Mouse (Mus musculus) MEL (cell line): ENCODE data around the gene Endou.

Experiments
- CTCF ChIP-seq, 3 experiments: IDR thresholded peaks in 2 of 3; conservative IDR thresholded peaks in 1 of 3; 2 replicates each; pipeline ENCODE4 v1.5.1; 2011 to 2012; ENCODE audit warnings: low read length in 3 of 3, low read depth in 2 of 3, mild to moderate bottlenecking in 2 of 3, improper control_type of control experiment in 1 of 3, inconsistent platforms in 1 of 3, mixed read lengths in 1 of 3, moderate library complexity in 1 of 3; ENCODE audit not compliant: control insufficient read depth in 1 of 3, insufficient read depth in 1 of 3, poor library complexity in 1 of 3, severe bottlenecking in 1 of 3
- GATA1 ChIP-seq: IDR thresholded peaks from 2 replicates; pipeline ENCODE4 v1.6.1; 2011; ENCODE audit warnings: low read depth, low read length, improper control_type of control experiment
- HCFC1 ChIP-seq: IDR thresholded peaks from 2 replicates; pipeline ENCODE4 v1.6.1; 2012; ENCODE audit warnings: low read depth, mild to moderate bottlenecking, inconsistent platforms, low read length, improper control_type of control experiment, moderate library complexity
- MAFK ChIP-seq: IDR thresholded peaks from 2 replicates; pipeline ENCODE4 v1.6.1; 2011; ENCODE audit warnings: low read depth, mild to moderate bottlenecking, low read length, improper control_type of control experiment, borderline replicate concordance
- POLR2A ChIP-seq, 2 experiments: IDR thresholded peaks; 2 replicates each; pipeline ENCODE4 v1.6.1; 2011 to 2012; ENCODE audit warnings: low read length in 2 of 2, mild to moderate bottlenecking in 2 of 2, control low read depth in 1 of 2, improper control_type of control experiment in 1 of 2, low read depth in 1 of 2, moderate library complexity in 1 of 2; ENCODE audit not compliant: control insufficient read depth in 1 of 2, insufficient read depth in 1 of 2, poor library complexity in 1 of 2
- POLR2AphosphoS2 ChIP-seq: IDR thresholded peaks from 2 replicates; pipeline ENCODE4 v1.6.1; 2011; ENCODE audit warnings: low read length, improper control_type of control experiment
- SMC3 ChIP-seq: IDR thresholded peaks from 2 replicates; pipeline ENCODE4 v1.6.1; 2011; ENCODE audit warnings: low read depth, low read length, improper control_type of control experiment

DNA sequence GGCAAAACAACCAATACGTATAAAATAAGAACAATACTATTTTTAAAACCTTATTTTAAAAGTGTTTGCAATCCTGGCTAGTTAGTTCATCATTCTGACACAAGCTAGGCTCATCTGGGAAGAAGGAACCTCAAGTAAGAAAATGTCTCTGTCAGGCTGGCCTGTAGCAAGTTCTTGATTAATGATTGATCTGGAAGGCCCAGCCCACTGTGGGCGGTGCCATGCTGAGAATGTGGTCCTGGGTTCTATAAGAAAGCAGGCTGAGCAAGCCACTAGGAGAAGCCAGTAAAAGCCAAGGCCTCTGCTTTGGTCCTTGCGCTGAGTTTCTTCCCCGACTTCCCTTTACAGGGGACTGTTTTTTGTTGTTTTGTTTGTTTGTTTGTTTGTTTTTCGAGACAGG lies 21.4 kb upstream of the Endou start:
- TF ChIP-seq SMC3 (no peak), HCFC1 (no peak), CTCF (IDR thresholded peaks at IDR 0.05 in 2 of 3, conservative IDR thresholded peaks at IDR 0.05 in 1 of 3; ENCODE audit: control insufficient read depth in 1 of 3, insufficient read depth in 1 of 3, low read depth in 2 of 3, low read length in 3 of 3, poor library complexity in 1 of 3, severe bottlenecking in 1 of 3) (no peak), MAFK (no peak), POLR2A (IDR thresholded peaks at IDR 0.05; ENCODE audit: control insufficient read depth in 1 of 2, insufficient read depth in 1 of 2, low read depth in 1 of 2, low read length in 2 of 2, poor library complexity in 1 of 2) (no peak), GATA1 (no peak), POLR2AphosphoS2 (no peak)
